Mouse (Mus musculus): ENCODE data around the gene Adamts9. TPM values are rescaled to one million over a fixed set of nuclear protein-coding genes. Genes with fewer than 3 reads are reported as not detected.

Adamts9 gene
- total RNA-seq, 1 experiment: 21.2 TPM

GRCm38 (mm10) chr6:92860285-92860912 is 82.9 kb downstream of the Adamts9 start:
- no peaks in the 10 kb centered on the region for H3K9me3 ChIP-seq (ENCODE audit: control insufficient read depth, insufficient read depth, low read depth, low read length)
- H3K9ac ChIP-seq (ENCODE audit: insufficient read depth, low read depth, low read length, poor library complexity, severe bottlenecking): no peak overlapping the region
- in situ Hi-C loops (cut with MboI; ENCODE audit: low sequenced_read_pairs in 2 of 2, unreplicated experiment in 2 of 2): no loop called here
- no peak for DNase-seq (ENCODE audit: low read depth, low spot score)
- H3K27ac ChIP-seq (ENCODE audit: insufficient read depth, low read depth, low read length, poor library complexity, severe bottlenecking): no peak overlapping the region
- no peak overlapping the region for H3K4me3 ChIP-seq (ENCODE audit: insufficient read depth in 1 of 2, low read depth in 1 of 2, low read length in 2 of 2, poor library complexity in 1 of 2, severe bottlenecking in 1 of 2)
- no peak for TF ChIP-seq ZC3H11A (IDR thresholded peaks at IDR 0.05; ENCODE audit: borderline replicate concordance, low read depth, low read length)
- TF ChIP-seq CHD2 (IDR thresholded peaks at IDR 0.05; ENCODE audit: low read depth, low read length): no peak
- TF ChIP-seq HCFC1 (IDR thresholded peaks at IDR 0.05; ENCODE audit: borderline replicate concordance, insufficient read depth, low read length): no peak
- no peak for TF ChIP-seq ZNF384 (IDR thresholded peaks at IDR 0.05; ENCODE audit: low read depth, low read length)
- no peak for TF ChIP-seq MAFK (IDR thresholded peaks at IDR 0.05; ENCODE audit: insufficient read depth, low read depth, low read length)
- H3K4me1 ChIP-seq (ENCODE audit: control insufficient read depth in 2 of 2, insufficient read depth in 2 of 2, low read length in 2 of 2, poor library complexity in 1 of 2): no peaks in the 10 kb centered on the region
- H3K36me3 ChIP-seq (ENCODE audit: control insufficient read depth, insufficient read depth, low read length, poor library complexity, severe bottlenecking): peaks cover 5% of the 10 kb centered on the region; the same call in 1 of the 2 replicates

GRCm38 (mm10) chr6:92858721-92859510 is 84.4 kb downstream of the Adamts9 start:
- H3K9me3 ChIP-seq (ENCODE audit: control insufficient read depth, insufficient read depth, low read depth, low read length): no peaks in the 10 kb centered on the region
- no peak for TF ChIP-seq CHD2 (IDR thresholded peaks at IDR 0.05; ENCODE audit: low read depth, low read length)
- no peak for TF ChIP-seq HCFC1 (IDR thresholded peaks at IDR 0.05; ENCODE audit: borderline replicate concordance, insufficient read depth, low read length)
- no peak for TF ChIP-seq ZNF384 (IDR thresholded peaks at IDR 0.05; ENCODE audit: low read depth, low read length)
- no peak for TF ChIP-seq ZC3H11A (IDR thresholded peaks at IDR 0.05; ENCODE audit: borderline replicate concordance, low read depth, low read length)
- TF ChIP-seq MAFK (IDR thresholded peaks at IDR 0.05; ENCODE audit: insufficient read depth, low read depth, low read length): no peak
- H3K9ac ChIP-seq (ENCODE audit: insufficient read depth, low read depth, low read length, poor library complexity, severe bottlenecking): no peak overlapping the region
- H3K27ac ChIP-seq (ENCODE audit: insufficient read depth, low read depth, low read length, poor library complexity, severe bottlenecking): no peak overlapping the region
- no peak overlapping the region for H3K4me3 ChIP-seq (ENCODE audit: insufficient read depth in 1 of 2, low read depth in 1 of 2, low read length in 2 of 2, poor library complexity in 1 of 2, severe bottlenecking in 1 of 2)
- DNase-seq (ENCODE audit: low read depth, low spot score): no peak
- no peaks in the 10 kb centered on the region for H3K4me1 ChIP-seq (ENCODE audit: control insufficient read depth in 2 of 2, insufficient read depth in 2 of 2, low read length in 2 of 2, poor library complexity in 1 of 2)
- H3K36me3 ChIP-seq (ENCODE audit: control insufficient read depth, insufficient read depth, low read length, poor library complexity, severe bottlenecking): peaks cover 5% of the 10 kb centered on the region; the same call in 1 of the 2 replicates
- in situ Hi-C loops (cut with MboI; ENCODE audit: low sequenced_read_pairs in 2 of 2, unreplicated experiment in 2 of 2): no loop called here

GRCm38 (mm10) chr6:92857761-92858160 is 85.5 kb downstream of the Adamts9 start:
- no peak for TF ChIP-seq ZNF384 (IDR thresholded peaks at IDR 0.05; ENCODE audit: low read depth, low read length)
- TF ChIP-seq CHD2 (IDR thresholded peaks at IDR 0.05; ENCODE audit: low read depth, low read length): no peak
- TF ChIP-seq ZC3H11A (IDR thresholded peaks at IDR 0.05; ENCODE audit: borderline replicate concordance, low read depth, low read length): no peak
- TF ChIP-seq MAFK (IDR thresholded peaks at IDR 0.05; ENCODE audit: insufficient read depth, low read depth, low read length): no peak
- in situ Hi-C loops (cut with MboI; ENCODE audit: low sequenced_read_pairs in 2 of 2, unreplicated experiment in 2 of 2): no loop called here
- no peak overlapping the region for H3K9ac ChIP-seq (ENCODE audit: insufficient read depth, low read depth, low read length, poor library complexity, severe bottlenecking)
- peaks cover 5% of the 10 kb centered on the region; the same call in 1 of the 2 replicates for H3K36me3 ChIP-seq (ENCODE audit: control insufficient read depth, insufficient read depth, low read length, poor library complexity, severe bottlenecking)
- no peak for DNase-seq (ENCODE audit: low read depth, low spot score)
- no peak overlapping the region for H3K4me3 ChIP-seq (ENCODE audit: insufficient read depth in 1 of 2, low read depth in 1 of 2, low read length in 2 of 2, poor library complexity in 1 of 2, severe bottlenecking in 1 of 2)
- H3K9me3 ChIP-seq (ENCODE audit: control insufficient read depth, insufficient read depth, low read depth, low read length): no peaks in the 10 kb centered on the region
- H3K27ac ChIP-seq (ENCODE audit: insufficient read depth, low read depth, low read length, poor library complexity, severe bottlenecking): no peak overlapping the region
- H3K4me1 ChIP-seq (ENCODE audit: control insufficient read depth in 2 of 2, insufficient read depth in 2 of 2, low read length in 2 of 2, poor library complexity in 1 of 2): no peaks in the 10 kb centered on the region

- H3K4me3 ChIP-seq (ENCODE audit: insufficient read depth in 1 of 2, low read depth in 1 of 2, low read length in 2 of 2, poor library complexity in 1 of 2, severe bottlenecking in 1 of 2): no peak overlapping the region
- no peaks in the 10 kb centered on the region for H3K4me1 ChIP-seq (ENCODE audit: control insufficient read depth in 2 of 2, insufficient read depth in 2 of 2, low read length in 2 of 2, poor library complexity in 1 of 2)
- no peak for DNase-seq (ENCODE audit: low read depth, low spot score)
- no peak overlapping the region for H3K27ac ChIP-seq (ENCODE audit: insufficient read depth, low read depth, low read length, poor library complexity, severe bottlenecking)
- peaks cover 5% of the 10 kb centered on the region; the same call in 1 of the 2 replicates for H3K36me3 ChIP-seq (ENCODE audit: control insufficient read depth, insufficient read depth, low read length, poor library complexity, severe bottlenecking)
- in situ Hi-C loops (cut with MboI; ENCODE audit: low sequenced_read_pairs in 2 of 2, unreplicated experiment in 2 of 2): no loop called here
- no peaks in the 10 kb centered on the region for H3K9me3 ChIP-seq (ENCODE audit: control insufficient read depth, insufficient read depth, low read depth, low read length)
- TF ChIP-seq CHD2 (IDR thresholded peaks at IDR 0.05; ENCODE audit: low read depth, low read length) (no peak), ZC3H11A (IDR thresholded peaks at IDR 0.05; ENCODE audit: borderline replicate concordance, low read depth, low read length) (no peak), MAFK (IDR thresholded peaks at IDR 0.05; ENCODE audit: insufficient read depth, low read depth, low read length) (no peak), ZNF384 (IDR thresholded peaks at IDR 0.05; ENCODE audit: low read depth, low read length) (no peak), HCFC1 (IDR thresholded peaks at IDR 0.05; ENCODE audit: borderline replicate concordance, insufficient read depth, low read length) (no peak)
- no peak overlapping the region for H3K9ac ChIP-seq (ENCODE audit: insufficient read depth, low read depth, low read length, poor library complexity, severe bottlenecking)
Measured at GRCm38 (mm10) chr6:92854873-92855272, 88.4 kb downstream of the Adamts9 start.

Data from ES-E14 (cell line).